Mouse (Mus musculus): ENCODE data around the gene Gtdc1. TPM values are rescaled to one million over a fixed set of nuclear protein-coding genes. Genes with fewer than 3 reads are reported as not detected.

Gene Gtdc1
- 14.1 and 14.9 TPM in 2 replicates for polyA plus RNA-seq (2015; fragmentation: Nextera tagmentation; extraction: Ambion mirVana)

DNA sequence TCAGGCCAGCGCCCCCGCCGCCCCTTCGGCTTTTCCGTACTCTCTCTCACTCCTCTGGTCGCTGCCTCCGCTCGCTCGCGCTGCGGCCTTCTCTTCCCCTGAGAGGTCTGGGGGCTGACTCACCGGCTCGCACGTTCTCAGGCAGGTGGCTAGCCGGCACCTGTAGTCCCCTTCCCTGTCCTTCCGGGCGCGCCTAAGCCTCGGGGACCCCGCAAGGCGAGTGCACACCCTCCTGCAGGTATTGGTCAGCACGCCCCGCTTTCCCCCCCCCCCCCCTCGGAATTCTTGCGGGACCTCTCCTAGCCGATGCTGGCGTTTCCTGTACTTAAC lies at the start of gene Gtdc1:
TSS of gene Gtdc1 (minus strand) at position 176 of the 330 bp plus-strand sequence.
- H3K9me3 ChIP-seq (replicated peaks): no peaks in the 10 kb centered on the region
- H3K4me1 ChIP-seq: peaks cover 3% of the 10 kb centered on the region; the same call in 1 of the 2 replicates
- H3K36me3 ChIP-seq: no peaks in the 10 kb centered on the region
- H3K27ac ChIP-seq (replicated peaks): peak within 1 kb of the TSS; percentile 96
- WGBS: 0% methylated on average over 27 of the region's 27 CpGs
- ATAC-seq (ENCODE audit: insufficient number of reproducible peaks, low FRiP score, low TSS enrichment, low read depth): no peak; the same call in 1 of the 2 replicates
- peak within 1 kb of the TSS; percentile 85 for H3K9ac ChIP-seq
- H3K27me3 ChIP-seq: no peaks in the 10 kb centered on the region
- peak within 1 kb of the TSS; percentile 84 for H3K4me3 ChIP-seq (replicated peaks)
- H3K4me2 ChIP-seq (replicated peaks): peak within 1 kb of the TSS; percentile 64

DNA sequence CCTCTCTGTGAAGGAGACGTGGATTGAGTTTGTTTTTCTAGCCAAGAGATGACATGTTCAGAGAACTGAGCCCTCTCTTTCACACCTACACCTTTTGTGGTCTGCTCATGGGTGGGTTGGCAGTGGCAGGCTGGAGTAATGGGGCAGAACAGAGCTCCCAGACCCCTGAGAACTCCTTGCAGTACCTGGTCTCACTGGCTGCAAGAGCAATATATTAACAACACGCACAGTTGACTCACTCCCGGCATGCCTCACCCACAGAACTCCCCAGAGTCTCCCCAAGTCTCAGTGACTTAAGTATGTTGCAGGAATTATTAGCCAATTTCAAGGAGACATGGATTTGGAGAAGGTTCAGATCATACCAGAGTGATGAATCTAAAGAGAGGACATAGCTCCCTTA lies 49.6 kb upstream of the Gtdc1 start:
- no peak overlapping the region for H3K27ac ChIP-seq (replicated peaks)
- H3K36me3 ChIP-seq: no peaks in the 10 kb centered on the region
- no peak overlapping the region for H3K4me3 ChIP-seq (replicated peaks)
- no peak overlapping the region for H3K4me2 ChIP-seq (replicated peaks)
- no peak overlapping the region for H3K9ac ChIP-seq
- no peaks in the 10 kb centered on the region for H3K9me3 ChIP-seq (replicated peaks)
- peaks cover 12% of the 10 kb centered on the region for H3K4me1 ChIP-seq
- no peaks in the 10 kb centered on the region for H3K27me3 ChIP-seq
- no peak for ATAC-seq (ENCODE audit: insufficient number of reproducible peaks, low FRiP score, low TSS enrichment, low read depth)
- WGBS: 67% methylated on average over 3 of the region's 3 CpGs

DNA sequence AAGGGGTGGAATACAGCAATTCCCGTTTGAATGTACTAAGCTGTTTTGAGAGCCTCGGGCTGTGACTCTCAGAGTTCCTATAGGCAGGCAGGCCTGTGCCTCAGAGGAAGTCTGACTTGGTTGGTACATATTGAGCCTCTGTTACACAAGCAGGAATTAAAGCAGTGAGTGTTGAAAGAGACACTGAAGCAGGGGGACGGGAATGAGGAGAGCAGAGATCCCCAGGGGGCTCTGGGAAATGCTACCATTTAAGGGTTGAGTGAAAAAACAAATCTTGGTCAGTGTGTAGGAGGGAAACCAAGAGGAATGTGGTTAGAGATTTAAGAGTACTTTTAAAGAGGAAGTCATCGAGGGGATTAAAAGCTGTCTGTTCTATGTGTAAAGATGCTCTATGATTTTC lies 49.0 kb upstream of the Gtdc1 start:
- no peak overlapping the region for H3K9ac ChIP-seq
- H3K4me2 ChIP-seq (replicated peaks): no peak overlapping the region
- H3K9me3 ChIP-seq (replicated peaks): no peaks in the 10 kb centered on the region
- no peaks in the 10 kb centered on the region for H3K36me3 ChIP-seq
- H3K4me3 ChIP-seq (replicated peaks): no peak overlapping the region
- no peaks in the 10 kb centered on the region for H3K27me3 ChIP-seq
- WGBS: 24% methylated on average over 4 of the region's 4 CpGs
- H3K27ac ChIP-seq (replicated peaks): no peak overlapping the region
- ATAC-seq (ENCODE audit: insufficient number of reproducible peaks, low FRiP score, low TSS enrichment, low read depth): no peak
- H3K4me1 ChIP-seq: peaks cover 12% of the 10 kb centered on the region

DNA sequence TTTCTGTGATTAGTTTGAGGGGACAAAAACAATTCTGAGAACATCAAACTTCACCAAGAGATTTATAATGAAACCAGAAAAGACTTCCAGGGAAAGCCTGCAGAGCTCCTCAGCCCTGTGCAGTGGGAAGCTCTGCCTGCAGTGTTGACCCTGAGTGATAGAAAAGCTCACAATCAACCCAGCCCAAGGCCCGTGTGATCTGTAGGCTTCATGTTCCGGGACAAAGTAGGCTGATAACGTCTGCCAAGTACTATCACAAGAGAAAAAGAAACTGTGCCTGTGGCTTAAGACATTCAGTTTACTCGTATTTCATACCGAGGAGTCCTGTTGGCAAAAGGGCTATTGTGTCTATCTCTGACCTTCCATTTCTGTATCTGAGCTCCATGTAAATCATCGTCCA lies 46.4 kb upstream of the Gtdc1 start:
- WGBS: 84% methylated on average over 6 of the region's 6 CpGs
- no peaks in the 10 kb centered on the region for H3K36me3 ChIP-seq
- H3K4me3 ChIP-seq (replicated peaks): no peak overlapping the region
- H3K27me3 ChIP-seq: no peaks in the 10 kb centered on the region
- peaks cover 2% of the 10 kb centered on the region; the same call in 1 of the 2 replicates for H3K4me1 ChIP-seq
- no peaks in the 10 kb centered on the region for H3K9me3 ChIP-seq (replicated peaks)
- H3K9ac ChIP-seq: no peak overlapping the region
- no peak overlapping the region for H3K4me2 ChIP-seq (replicated peaks)
- no peak overlapping the region for H3K27ac ChIP-seq (replicated peaks)
- ATAC-seq (ENCODE audit: insufficient number of reproducible peaks, low FRiP score, low TSS enrichment, low read depth): no peak

DNA sequence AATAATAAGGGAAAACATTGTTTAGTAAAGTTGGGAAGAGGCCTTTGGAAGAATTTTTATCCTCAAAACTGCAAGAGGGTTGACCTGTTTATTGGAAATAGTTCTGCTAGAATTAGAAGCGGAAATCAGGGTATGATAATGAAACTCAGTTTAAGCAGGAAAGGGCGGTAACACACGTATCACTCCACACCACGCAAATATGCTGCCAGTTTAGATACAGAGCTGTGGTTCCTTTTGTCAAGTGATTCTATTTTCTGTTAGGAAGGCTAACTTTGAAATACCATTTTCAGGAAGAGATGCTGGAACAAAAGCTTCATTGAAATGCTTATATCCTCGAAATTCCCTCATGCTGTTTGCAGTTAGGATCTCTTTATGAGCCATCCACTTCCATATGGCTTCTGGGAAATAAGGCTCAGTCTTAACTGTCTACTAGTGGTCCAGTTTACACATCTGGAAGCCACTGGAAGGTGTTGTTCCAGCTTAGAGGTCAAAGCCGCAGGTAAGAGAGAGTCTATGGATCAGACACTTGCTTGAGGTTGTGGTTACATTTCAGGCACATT lies 42.7 kb upstream of the Gtdc1 start:
- Histone ChIP-seq H3K4me2 (replicated peaks) (no peak overlapping the region), H3K4me1 (no peaks in the 10 kb centered on the region), H3K9me3 (replicated peaks) (no peaks in the 10 kb centered on the region), H3K27ac (replicated peaks) (no peak overlapping the region), H3K4me3 (replicated peaks) (no peak overlapping the region), H3K27me3 (no peaks in the 10 kb centered on the region), H3K9ac (no peak overlapping the region), H3K36me3 (no peaks in the 10 kb centered on the region)
- 86% methylated on average over 6 of the region's 6 CpGs for WGBS
- no peak for ATAC-seq (ENCODE audit: insufficient number of reproducible peaks, low FRiP score, low TSS enrichment, low read depth)

DNA sequence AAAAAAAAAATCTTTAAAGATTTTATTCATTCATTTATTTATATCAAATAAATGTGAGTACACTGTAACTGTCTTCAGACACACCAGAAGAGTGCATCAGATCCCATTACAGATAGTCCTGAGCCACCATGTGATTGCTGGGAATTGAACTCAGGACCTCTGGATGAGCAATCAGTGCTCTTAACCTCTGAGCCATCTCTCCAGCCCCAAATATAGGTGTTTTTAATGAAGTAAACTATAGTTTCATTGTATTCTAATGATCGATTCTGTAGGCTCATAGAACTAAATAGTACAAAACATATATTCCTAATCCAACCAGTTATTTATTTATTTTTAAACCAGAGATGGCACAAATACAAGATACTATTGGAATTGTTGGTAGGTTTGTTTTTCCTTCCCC lies 42.2 kb upstream of the Gtdc1 start:
- ATAC-seq (ENCODE audit: insufficient number of reproducible peaks, low FRiP score, low TSS enrichment, low read depth): no peak
- no peaks in the 10 kb centered on the region for H3K27me3 ChIP-seq
- H3K4me3 ChIP-seq (replicated peaks): no peak overlapping the region
- H3K9ac ChIP-seq: no peak overlapping the region
- no peak overlapping the region for H3K27ac ChIP-seq (replicated peaks)
- H3K36me3 ChIP-seq: no peaks in the 10 kb centered on the region
- WGBS: 98% methylated on average over 1 of the region's 1 CpGs
- no peaks in the 10 kb centered on the region for H3K4me1 ChIP-seq
- H3K9me3 ChIP-seq (replicated peaks): no peaks in the 10 kb centered on the region
- H3K4me2 ChIP-seq (replicated peaks): no peak overlapping the region

DNA sequence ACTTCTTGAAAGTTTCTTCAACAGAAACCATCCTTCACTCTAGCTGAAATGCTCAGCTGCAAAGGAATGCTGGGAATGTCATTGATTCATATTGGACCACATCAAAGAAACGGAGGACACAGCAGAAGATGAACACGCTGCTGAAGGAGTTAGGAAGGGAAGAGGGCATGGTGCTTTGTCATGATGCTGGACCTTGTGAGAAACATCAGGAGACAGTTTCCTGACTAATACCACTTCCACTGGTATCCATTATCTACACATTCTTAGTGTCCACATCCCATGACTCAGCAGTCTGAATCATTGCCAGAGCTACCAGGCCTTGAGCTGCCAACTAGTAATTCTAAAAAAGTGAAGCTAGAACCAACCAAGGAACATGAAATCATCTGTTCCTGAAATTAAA lies 41.8 kb upstream of the Gtdc1 start:
- no peaks in the 10 kb centered on the region for H3K36me3 ChIP-seq
- 54% methylated on average over 2 of the region's 2 CpGs for WGBS
- H3K9ac ChIP-seq: no peak overlapping the region
- no peak for ATAC-seq (ENCODE audit: insufficient number of reproducible peaks, low FRiP score, low TSS enrichment, low read depth)
- H3K4me2 ChIP-seq (replicated peaks): no peak overlapping the region
- no peaks in the 10 kb centered on the region for H3K9me3 ChIP-seq (replicated peaks)
- no peak overlapping the region for H3K27ac ChIP-seq (replicated peaks)
- H3K4me3 ChIP-seq (replicated peaks): no peak overlapping the region
- H3K4me1 ChIP-seq: no peaks in the 10 kb centered on the region
- H3K27me3 ChIP-seq: no peaks in the 10 kb centered on the region

DNA sequence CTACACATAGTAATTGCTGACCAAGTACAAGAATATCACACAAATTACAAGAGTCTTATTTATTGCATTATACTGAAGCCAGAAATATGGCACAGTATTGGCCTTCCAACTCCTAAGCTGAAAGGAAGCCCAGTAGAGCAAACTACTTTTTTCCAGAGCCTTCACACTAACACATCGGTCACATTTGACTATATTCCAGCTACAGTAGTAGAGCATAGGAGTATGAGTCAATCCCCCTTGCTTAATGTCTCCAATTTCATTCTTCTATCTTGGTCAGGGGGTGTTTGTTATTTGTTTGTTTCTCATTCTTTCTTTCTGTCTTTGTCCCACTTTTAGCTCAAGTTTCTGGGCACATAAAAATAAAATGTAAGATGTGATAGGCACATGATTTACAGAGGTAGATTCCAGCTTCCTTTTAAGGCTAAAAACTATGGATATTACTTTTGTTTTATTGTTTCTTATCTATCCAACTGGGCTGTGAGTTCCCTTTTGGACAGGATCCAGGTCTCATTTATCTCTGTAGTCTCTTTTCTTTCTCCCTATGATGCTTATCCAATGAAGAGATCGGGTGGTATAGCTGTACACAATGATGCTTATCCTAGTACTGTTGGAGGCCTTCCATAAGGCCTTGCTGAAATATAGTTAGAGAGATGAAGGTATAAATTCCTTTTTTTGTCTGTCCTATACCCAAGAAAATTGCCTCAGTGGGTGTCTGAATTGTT lies 38.5 kb upstream of the Gtdc1 start:
- Histone ChIP-seq H3K4me3 (replicated peaks) (no peak overlapping the region), H3K27me3 (no peaks in the 10 kb centered on the region), H3K9ac (no peak overlapping the region), H3K9me3 (replicated peaks) (no peaks in the 10 kb centered on the region), H3K27ac (replicated peaks) (no peak overlapping the region), H3K4me2 (replicated peaks) (no peak overlapping the region), H3K36me3 (no peaks in the 10 kb centered on the region), H3K4me1 (no peaks in the 10 kb centered on the region)
- WGBS: 80% methylated on average over 2 of the region's 2 CpGs
- no peak for ATAC-seq (ENCODE audit: insufficient number of reproducible peaks, low FRiP score, low TSS enrichment, low read depth)

DNA sequence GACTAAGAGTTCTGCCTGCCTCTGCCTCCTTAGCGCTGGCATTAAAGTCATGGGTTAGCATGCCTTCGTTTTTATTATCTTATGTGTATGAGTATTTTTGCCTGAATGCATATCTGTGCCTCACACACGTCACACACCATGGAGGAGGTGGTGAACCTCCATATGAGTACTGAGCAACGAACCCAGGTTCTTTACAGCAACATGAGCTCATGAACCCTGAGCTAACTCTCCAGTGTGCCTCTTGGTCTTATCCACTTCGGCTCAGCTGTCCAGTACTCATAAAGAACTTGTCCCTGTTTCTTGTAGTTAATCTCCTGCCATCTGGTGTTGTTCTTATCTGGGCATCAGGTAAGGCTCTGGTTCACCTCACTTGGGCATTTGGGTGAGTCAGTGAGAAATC lies 35.2 kb upstream of the Gtdc1 start:
- no peak for ATAC-seq (ENCODE audit: insufficient number of reproducible peaks, low FRiP score, low TSS enrichment, low read depth)
- Histone ChIP-seq H3K4me2 (replicated peaks) (no peak overlapping the region), H3K9me3 (replicated peaks) (no peaks in the 10 kb centered on the region), H3K27ac (replicated peaks) (no peak overlapping the region), H3K4me1 (no peaks in the 10 kb centered on the region), H3K9ac (no peak overlapping the region), H3K36me3 (no peaks in the 10 kb centered on the region), H3K27me3 (no peaks in the 10 kb centered on the region), H3K4me3 (replicated peaks) (no peak overlapping the region)
- 90% methylated on average over 5 of the region's 5 CpGs for WGBS

DNA sequence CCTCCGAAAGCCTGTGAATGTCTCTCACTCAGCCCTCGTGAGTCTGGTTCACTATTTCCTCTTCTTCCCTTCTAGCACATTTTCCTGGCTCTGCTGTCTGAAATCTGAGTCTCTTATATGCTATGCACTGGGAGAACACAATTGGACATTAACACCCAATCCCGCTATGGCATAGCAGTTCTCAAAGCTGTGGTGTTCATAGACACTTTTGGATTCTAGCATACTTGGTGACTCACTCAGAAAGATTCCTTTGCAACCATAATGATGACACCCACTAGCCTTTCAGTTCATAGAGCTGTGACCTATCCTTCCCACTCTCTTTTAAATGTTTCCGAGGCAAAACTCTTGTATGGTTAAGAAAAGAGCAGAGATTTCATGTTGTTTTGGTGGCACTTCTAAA lies 33.7 kb upstream of the Gtdc1 start:
- ATAC-seq (ENCODE audit: insufficient number of reproducible peaks, low FRiP score, low TSS enrichment, low read depth): no peak
- Histone ChIP-seq H3K4me2 (replicated peaks) (no peak overlapping the region), H3K4me1 (no peaks in the 10 kb centered on the region), H3K9me3 (replicated peaks) (no peaks in the 10 kb centered on the region), H3K27me3 (no peaks in the 10 kb centered on the region), H3K9ac (no peak overlapping the region), H3K27ac (replicated peaks) (no peak overlapping the region), H3K36me3 (no peaks in the 10 kb centered on the region), H3K4me3 (replicated peaks) (no peak overlapping the region)
- whole genome bisulfite sequencing: 82% methylated on average over 4 of the region's 4 CpGs

DNA sequence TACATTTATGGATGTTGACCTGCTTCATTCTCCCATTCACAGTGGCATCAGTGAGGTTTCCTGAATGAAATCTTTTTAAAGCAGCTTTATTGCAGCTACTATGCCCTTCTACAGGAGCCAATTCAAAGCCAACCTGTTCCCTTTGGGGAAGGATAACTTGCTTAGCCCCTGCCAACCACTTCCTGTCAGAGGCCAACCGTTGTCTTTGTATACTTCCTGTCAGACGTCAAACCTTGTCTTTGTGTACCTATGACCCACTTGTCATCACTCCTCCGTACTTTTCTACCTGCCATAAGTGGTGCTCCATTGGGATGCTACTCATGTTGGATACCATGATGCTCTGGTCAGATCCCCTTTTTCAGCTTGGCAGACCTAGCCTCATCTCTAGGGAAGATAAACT lies 33.1 kb upstream of the Gtdc1 start:
- Histone ChIP-seq H3K9me3 (replicated peaks) (no peaks in the 10 kb centered on the region), H3K4me3 (replicated peaks) (no peak overlapping the region), H3K4me2 (replicated peaks) (no peak overlapping the region), H3K27me3 (no peaks in the 10 kb centered on the region), H3K36me3 (no peaks in the 10 kb centered on the region), H3K4me1 (no peaks in the 10 kb centered on the region), H3K27ac (replicated peaks) (no peak overlapping the region), H3K9ac (no peak overlapping the region)
- no peak for ATAC-seq (ENCODE audit: insufficient number of reproducible peaks, low FRiP score, low TSS enrichment, low read depth)
- 83% methylated on average over 3 of the region's 3 CpGs for WGBS

DNA sequence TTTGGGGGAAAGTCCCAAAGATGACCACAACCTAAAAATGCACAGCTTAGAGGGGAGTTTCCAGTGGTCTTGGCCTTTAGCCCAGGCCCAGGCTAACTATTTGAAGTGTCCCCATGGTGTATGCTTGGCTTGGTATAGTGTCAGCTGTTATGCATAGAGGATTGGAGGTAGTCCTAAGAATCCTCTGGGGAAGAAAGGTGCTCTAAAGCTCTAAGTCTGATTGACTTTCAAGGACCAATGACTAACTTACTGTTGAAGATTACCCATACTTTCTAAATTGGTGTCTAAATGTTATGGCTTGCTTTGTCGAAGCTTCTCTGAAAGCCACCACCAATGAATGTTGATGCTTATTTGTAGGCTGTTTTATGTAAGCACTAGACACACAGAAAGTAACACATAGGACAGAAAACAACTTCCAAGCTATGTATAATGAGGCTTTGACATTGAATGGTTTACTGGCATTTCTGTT lies 29.9 kb upstream of the Gtdc1 start:
- H3K4me1 ChIP-seq: no peaks in the 10 kb centered on the region
- no peaks in the 10 kb centered on the region for H3K36me3 ChIP-seq
- no peak overlapping the region for H3K4me2 ChIP-seq (replicated peaks)
- no peak overlapping the region for H3K9ac ChIP-seq
- no peaks in the 10 kb centered on the region for H3K9me3 ChIP-seq (replicated peaks)
- no peak overlapping the region for H3K27ac ChIP-seq (replicated peaks)
- no peaks in the 10 kb centered on the region for H3K27me3 ChIP-seq
- H3K4me3 ChIP-seq (replicated peaks): no peak overlapping the region
- 95% methylated on average over 1 of the region's 1 CpGs for WGBS
- ATAC-seq (ENCODE audit: insufficient number of reproducible peaks, low FRiP score, low TSS enrichment, low read depth): no peak

Data from embryonic facial prominence, embryonic 15.5 days (tissue).